In genomic region chr5:140579221-140579620, GRCm38 (mm10) we compare ENCODE assay signal across 18 mouse cellular contexts. TPM values are rescaled to one million over a fixed set of nuclear protein-coding genes. Genes with fewer than 3 reads are reported as not detected.
DNase-seq lines count a peak whose midpoint lies in the region; ATAC-seq and TF ChIP-seq lines count a peak whose summit lies in the region.
"Had no signal": no experiment of that assay in that cellular context is flagged by ENCODE, and none has a peak within 500 bp of the region (broad histone marks: within the 10 kb centered on the region; RNA-seq: fewer than 3 reads in every experiment).

No protein-coding gene starts in this region.

- peak overlapping the region; percentile 32; the same call in 1 of the 2 replicates for H3K27ac ChIP-seq in kidney, embryonic 16.5 days (ENCODE audit: low read length)
- peak overlapping the region; percentile 66 for H3K27ac ChIP-seq in embryonic facial prominence, embryonic 14.5 days (replicated peaks; ENCODE audit: low read depth, low read length)
- 0 out of 2 replicates have a peak overlapping the region, but pooled peaks have one; percentile 3 for H3K27ac ChIP-seq in limb, embryonic 14.5 days (replicated peaks; ENCODE audit: low read depth, low read length)
- H3K27ac ChIP-seq: lung, embryonic 15.5 days had no signal

- H3K4me1 ChIP-seq in kidney, embryonic 16.5 days (ENCODE audit: insufficient read depth, low read length), result peaks cover 44% of the 10 kb centered on the region
- H3K4me1 ChIP-seq in embryonic facial prominence, embryonic 14.5 days (ENCODE audit: control insufficient read depth, insufficient read depth, low read length), result peaks cover 35% of the 10 kb centered on the region
- peaks cover 37% of the 10 kb centered on the region for H3K4me1 ChIP-seq in limb, embryonic 14.5 days (ENCODE audit: control insufficient read depth, insufficient read depth, low read length)

- 0 out of 2 replicates have a peak overlapping the region, but pooled peaks have one; percentile 11 for H3K9ac ChIP-seq in kidney, embryonic 16.5 days (replicated peaks; ENCODE audit: low read length)
- no peak overlapping the region for H3K9ac ChIP-seq in embryonic facial prominence, embryonic 14.5 days (ENCODE audit: low read depth, low read length)
- H3K9ac ChIP-seq in limb, embryonic 14.5 days (ENCODE audit: low read depth, low read length, severe bottlenecking), result no peak overlapping the region
- H3K9ac ChIP-seq: lung, embryonic 15.5 days had no signal

- WGBS in kidney, embryonic 16.5 days, result 44% methylated on average over 9 of the region's 9 CpGs
- 27% methylated on average over 9 of the region's 9 CpGs for WGBS in embryonic facial prominence, embryonic 14.5 days
- 52% methylated on average over 9 of the region's 9 CpGs for WGBS in limb, embryonic 14.5 days

- no peak overlapping the region for H3K4me2 ChIP-seq in kidney, embryonic 16.5 days (replicated peaks; ENCODE audit: low read depth, low read length)
- H3K4me2 ChIP-seq in embryonic facial prominence, embryonic 14.5 days (ENCODE audit: low read depth, low read length), result no peak overlapping the region
- no peak overlapping the region for H3K4me2 ChIP-seq in limb, embryonic 14.5 days (replicated peaks; ENCODE audit: low read depth, low read length, severe bottlenecking)
- H3K4me2 ChIP-seq: lung, embryonic 15.5 days had no signal

- no peak for TF ChIP-seq POLR2A in limb, embryonic 14.5 days (IDR thresholded peaks at IDR 0.05; ENCODE audit: borderline replicate concordance, extremely low read depth, insufficient read depth, insufficient read length)

- no peaks in the 10 kb centered on the region for H3K9me3 ChIP-seq in kidney, embryonic 16.5 days (ENCODE audit: low read length)
- no peaks in the 10 kb centered on the region for H3K9me3 ChIP-seq in embryonic facial prominence, embryonic 14.5 days (ENCODE audit: control insufficient read depth, low read length)
- H3K9me3 ChIP-seq in limb, embryonic 14.5 days (ENCODE audit: control insufficient read depth, low read length), result no peaks in the 10 kb centered on the region
- H3K9me3 ChIP-seq: lung, embryonic 15.5 days had no signal

- H3K36me3 ChIP-seq in kidney, embryonic 16.5 days (ENCODE audit: insufficient read depth, low read length), result no peaks in the 10 kb centered on the region
- H3K36me3 ChIP-seq in embryonic facial prominence, embryonic 14.5 days (ENCODE audit: control insufficient read depth, insufficient read depth, low read length), result no peaks in the 10 kb centered on the region
- no peaks in the 10 kb centered on the region for H3K36me3 ChIP-seq in limb, embryonic 14.5 days (ENCODE audit: control insufficient read depth, insufficient read depth, low read length)
- H3K36me3 ChIP-seq: lung, embryonic 15.5 days had no signal

- no peak for DNase-seq in kidney, postnatal 4 days
- peak; percentile 65 for DNase-seq in ZHBTc4 (ENCODE audit: low read depth, low spot score)
- no peak for DNase-seq in embryonic facial prominence, embryonic 14.5 days (ENCODE audit: low spot score)
- no peak for DNase-seq in limb, embryonic 14.5 days (ENCODE audit: low spot score)
- DNase-seq in frontal cortex, postnatal 14 days (ENCODE audit: low spot score in 2 of 2), result no peak
- no peak for DNase-seq in gastrocnemius, postnatal 4 days (ENCODE audit: low spot score in 2 of 2)
- DNase-seq: adrenal gland, adult 2 months; cerebellum, adult 9-10 months; right cerebral cortex, postnatal 25 days; thymus, postnatal 36 days had no signal

- no peaks in the 10 kb centered on the region for H3K27me3 ChIP-seq in kidney, embryonic 16.5 days (ENCODE audit: insufficient read depth, low read length)
- H3K27me3 ChIP-seq in embryonic facial prominence, embryonic 14.5 days (replicated peaks; ENCODE audit: control insufficient read depth, insufficient read depth, low read length), result no peaks in the 10 kb centered on the region
- H3K27me3 ChIP-seq in limb, embryonic 14.5 days (ENCODE audit: control insufficient read depth, insufficient read depth, low read length), result no peaks in the 10 kb centered on the region
- H3K27me3 ChIP-seq: lung, embryonic 15.5 days had no signal

- no peak overlapping the region for H3K4me3 ChIP-seq in kidney, embryonic 16.5 days (ENCODE audit: low read length)
- no peak overlapping the region for H3K4me3 ChIP-seq in embryonic facial prominence, embryonic 14.5 days (ENCODE audit: low read depth, low read length)
- H3K4me3 ChIP-seq in limb, embryonic 14.5 days (replicated peaks; ENCODE audit: low read length), result no peak overlapping the region
- H3K4me3 ChIP-seq: lung, embryonic 15.5 days had no signal

- no peak; the same call in 1 of the 2 replicates for ATAC-seq in kidney, embryonic 16.5 days (ENCODE audit: low FRiP score, low TSS enrichment)
- no peak for ATAC-seq in embryonic facial prominence, embryonic 14.5 days (ENCODE audit: low read depth)
- ATAC-seq in limb, embryonic 14.5 days (ENCODE audit: low FRiP score, low read depth), result no peak

RNA-seq across cellular contexts. Expression of gene Grifin, which starts 14.3 kb away (rescaled TPM):
- polyA plus RNA-seq in kidney, embryonic 16.5 days (2015; fragmentation: Nextera tagmentation; extraction: Ambion mirVana), result 0.27 TPM in 1 of 2 replicates, not detected in the other
- not detected in 2 replicates for polyA plus RNA-seq in embryonic facial prominence, embryonic 14.5 days (2014; fragmentation: Nextera tagmentation; extraction: Ambion mirVana)
- 0.18 and 0.19 TPM in 2 replicates for polyA plus RNA-seq in limb, embryonic 14.5 days (2012; rRNA removed)
- not detected in 2 replicates for polyA plus RNA-seq in limb, embryonic 14.5 days (2014; fragmentation: Nextera tagmentation; extraction: Ambion mirVana)
- not detected for total RNA-seq in gastrocnemius, postnatal 4 days (2021)
- total RNA-seq: adrenal gland, adult 2 months; gastrocnemius, adult 8-10 months; layer of hippocampus, postnatal 25 days; left cerebral cortex, postnatal 4 days; megakaryocyte, adult 5-6 weeks had no signal
- polyA plus RNA-seq: adrenal gland, adult 2 months; heart, embryonic 14.5 days; kidney, embryonic 14.5 days; lung, embryonic 15.5 days had no signal

RNA-seq across cellular contexts. Expression of gene Lfng, which starts 27.9 kb away (rescaled TPM):
- polyA plus RNA-seq in kidney, embryonic 16.5 days (2015; fragmentation: Nextera tagmentation; extraction: Ambion mirVana), result 36.3 and 38.9 TPM in 2 replicates
- polyA plus RNA-seq in embryonic facial prominence, embryonic 14.5 days (2014; fragmentation: Nextera tagmentation; extraction: Ambion mirVana), result 24.6 and 27.9 TPM in 2 replicates
- polyA plus RNA-seq in limb, embryonic 14.5 days (2012; rRNA removed), result 38.9 and 48.2 TPM in 2 replicates
- polyA plus RNA-seq in limb, embryonic 14.5 days (2014; fragmentation: Nextera tagmentation; extraction: Ambion mirVana), result 19.2 and 21.4 TPM in 2 replicates
- total RNA-seq in gastrocnemius, postnatal 4 days (2021), result 10 to 100 TPM; 11.4 to 13.8 TPM

Comparison
In these comparisons a context has a peak if more than half of its experiments do, and no peak if none do; other contexts are left out.
1. H3K27ac ChIP-seq: peak in every context shown above with its lines; median percentile 66 in embryonic facial prominence, embryonic 14.5 days; 32 in kidney, embryonic 16.5 days; 3 in limb, embryonic 14.5 days.